Mouse (Mus musculus) embryonic fibroblast, embryonic 13.5 days (primary cell): ENCODE data around the gene Stk17b. TPM values are rescaled to one million over a fixed set of nuclear protein-coding genes. Genes with fewer than 3 reads are reported as not detected.
A peak's percentile ranks its signal among the peaks of the same experiment; 100 is the strongest.

ENCODE experiments used
- H3K27ac ChIP-seq: 2 replicates; pipeline ENCODE4 v1.5.1; 2012; ENCODE audit warnings: low read length, control low read depth, inconsistent platforms; ENCODE audit not compliant: insufficient read depth
- H3K4me1 ChIP-seq: 2 replicates; pipeline ENCODE4 v1.6.1; 2011; ENCODE audit warnings: low read length; ENCODE audit not compliant: control insufficient read depth, insufficient read depth
- H3K4me3 ChIP-seq: 2 replicates; pipeline ENCODE4 v1.5.1; 2011; ENCODE audit warnings: mild to moderate bottlenecking, control low read depth, low read length; ENCODE audit not compliant: insufficient read depth
- CTCF ChIP-seq: IDR thresholded peaks from 2 replicates; pipeline ENCODE4 v1.5.1; 2011; ENCODE audit warnings: mild to moderate bottlenecking, control low read depth, low read length, moderate library complexity, borderline replicate concordance; ENCODE audit not compliant: insufficient read depth
- POLR2A ChIP-seq: IDR thresholded peaks from 2 replicates; pipeline ENCODE4 v1.6.1; 2011; ENCODE audit warnings: low read depth, mild to moderate bottlenecking, control low read depth, low read length, moderate library complexity
- polyA plus RNA-seq: library from polyadenylated mRNA; stranded (reverse); fragments of >200 nt; gene quantifications from 2 replicates; pipeline ENCODE4 v1.2.4, GENCODE M21; 2011; ENCODE audit warnings: low read depth; ENCODE audit not compliant: missing spikeins, insufficient read length

Gene Stk17b
- polyA plus RNA-seq, result 38.6 and 52.9 TPM in 2 replicates

- TF ChIP-seq CTCF, result no peak
- TF ChIP-seq POLR2A, result peak; percentile 99
- H3K27ac ChIP-seq, result peak within 1 kb of the TSS; percentile 69
- peak within 1 kb of the TSS; percentile 80 for H3K4me3 ChIP-seq
- peaks cover 2% of the 10 kb centered on the region; the same call in 1 of the 2 replicates for H3K4me1 ChIP-seq
Observed at GRCm38 (mm10) chr1:53784721-53785418, at the start of gene Stk17b. TSS of gene Stk17b (minus strand) at chr1:53785224.

- Histone ChIP-seq H3K4me1 (no peaks in the 10 kb centered on the region), H3K27ac (no peak overlapping the region), H3K4me3 (no peak overlapping the region)
- no peak for TF ChIP-seq POLR2A
- no peak for TF ChIP-seq CTCF
Observed at GRCm38 (mm10) chr1:53830286-53830685, 45.3 kb upstream of the Stk17b start.

GRCm38 (mm10) chr1:53829089-53829488 lies 44.1 kb upstream of the Stk17b start:
- H3K4me1 ChIP-seq, result no peaks in the 10 kb centered on the region
- H3K4me3 ChIP-seq, result no peak overlapping the region
- no peak overlapping the region for H3K27ac ChIP-seq
- no peak for TF ChIP-seq POLR2A
- no peak for TF ChIP-seq CTCF

DNA sequence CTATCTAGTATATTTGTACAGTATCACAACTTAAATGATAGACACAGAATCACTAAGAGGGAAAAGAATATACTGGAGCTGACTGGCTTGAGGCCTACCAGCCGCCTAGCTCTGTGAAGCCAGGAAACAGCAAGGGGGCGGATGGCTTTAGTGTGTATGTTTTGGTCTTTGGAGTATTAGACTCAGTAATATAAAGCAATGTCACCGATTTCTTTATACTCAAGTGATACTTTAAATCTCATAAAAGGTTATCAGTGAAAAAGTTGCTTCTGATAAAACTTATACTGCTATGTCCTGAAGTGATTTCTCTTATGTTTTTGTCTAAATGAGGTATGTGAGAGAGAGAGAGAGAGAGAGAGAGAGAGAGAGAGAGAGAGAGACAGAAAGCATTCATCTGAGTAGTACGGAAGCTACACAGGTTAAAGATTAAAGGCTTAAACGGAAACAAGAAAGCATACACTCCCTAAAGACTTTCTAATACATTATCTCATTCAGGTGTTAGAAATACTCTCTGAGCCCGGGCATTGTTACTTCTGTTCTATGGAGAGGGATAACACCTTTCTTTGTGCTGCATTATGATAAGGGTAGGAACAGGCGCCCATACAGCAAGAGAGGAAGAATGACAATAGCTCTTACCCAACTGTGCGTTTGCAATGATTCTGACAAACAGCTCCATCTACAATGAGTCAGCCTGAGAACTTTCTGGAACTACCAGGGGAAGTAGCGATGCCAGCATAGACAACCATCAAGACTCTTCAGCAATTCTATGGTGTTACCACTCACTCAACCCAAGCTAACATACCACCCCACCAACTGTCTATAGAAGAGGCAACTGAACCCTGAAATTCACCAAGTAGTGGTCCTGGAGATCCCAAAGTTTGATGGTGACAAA lies 39.7 kb upstream of the Stk17b start:
- peak overlapping the region; percentile 89; the same call in 1 of the 2 replicates for H3K27ac ChIP-seq
- H3K4me1 ChIP-seq, result 0 out of 2 replicates have a peak, but pooled peaks cover 2% of the 10 kb centered on the region
- no peak overlapping the region for H3K4me3 ChIP-seq
- TF ChIP-seq CTCF (no peak), POLR2A (no peak)

DNA sequence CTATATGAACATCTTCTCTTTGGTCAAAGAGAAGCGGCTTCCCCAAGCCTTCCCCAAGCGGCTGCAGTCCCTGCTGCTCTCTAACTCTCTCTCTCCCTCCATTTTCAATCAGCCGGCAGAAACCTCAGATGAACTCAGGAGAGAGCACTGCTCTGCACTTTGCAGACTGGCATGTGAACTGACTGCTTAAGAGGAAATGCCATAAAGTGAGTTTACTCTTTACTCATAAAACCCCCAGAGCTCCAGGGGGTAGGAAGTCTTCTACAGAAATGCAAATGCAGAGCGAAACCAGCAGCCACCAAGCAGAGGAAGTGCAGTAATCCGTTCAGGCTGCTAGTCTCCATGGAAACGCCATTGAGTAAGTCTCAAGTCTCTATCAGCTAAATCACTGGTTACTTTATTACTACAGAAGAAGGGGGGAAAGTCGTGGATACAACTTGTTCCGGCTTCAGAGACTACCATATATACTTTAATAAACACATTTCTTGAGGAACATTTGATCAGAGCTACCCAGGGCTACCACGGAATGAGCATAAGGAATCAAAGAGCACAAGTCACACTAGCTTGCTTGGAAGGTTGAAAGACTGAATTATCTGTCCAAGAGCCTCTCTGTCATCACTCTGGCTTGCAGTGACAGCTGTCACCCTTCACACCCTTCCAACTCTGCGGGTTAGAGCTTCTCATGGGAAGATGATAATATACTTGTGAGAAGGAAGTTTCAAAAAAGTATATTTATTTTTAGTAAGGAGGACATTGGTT lies 38.8 kb upstream of the Stk17b start:
- Histone ChIP-seq H3K27ac (peak overlapping the region; percentile 89), H3K4me1 (0 out of 2 replicates have a peak, but pooled peaks cover 2% of the 10 kb centered on the region), H3K4me3 (peak overlapping the region; percentile 18)
- TF ChIP-seq CTCF (no peak), POLR2A (no peak)

GRCm38 (mm10) chr1:53821983-53822382 lies 37.0 kb upstream of the Stk17b start:
- Histone ChIP-seq H3K4me3 (no peak overlapping the region), H3K4me1 (peaks cover 6% of the 10 kb centered on the region; the same call in 1 of the 2 replicates), H3K27ac (no peak overlapping the region)
- TF ChIP-seq CTCF, result no peak
- TF ChIP-seq POLR2A, result no peak

- H3K27ac ChIP-seq, result no peak overlapping the region
- H3K4me1 ChIP-seq, result peaks cover 6% of the 10 kb centered on the region; the same call in 1 of the 2 replicates
- no peak overlapping the region for H3K4me3 ChIP-seq
- TF ChIP-seq POLR2A, result no peak
- no peak for TF ChIP-seq CTCF
Observed at GRCm38 (mm10) chr1:53820041-53820632, 35.1 kb upstream of the Stk17b start.

DNA sequence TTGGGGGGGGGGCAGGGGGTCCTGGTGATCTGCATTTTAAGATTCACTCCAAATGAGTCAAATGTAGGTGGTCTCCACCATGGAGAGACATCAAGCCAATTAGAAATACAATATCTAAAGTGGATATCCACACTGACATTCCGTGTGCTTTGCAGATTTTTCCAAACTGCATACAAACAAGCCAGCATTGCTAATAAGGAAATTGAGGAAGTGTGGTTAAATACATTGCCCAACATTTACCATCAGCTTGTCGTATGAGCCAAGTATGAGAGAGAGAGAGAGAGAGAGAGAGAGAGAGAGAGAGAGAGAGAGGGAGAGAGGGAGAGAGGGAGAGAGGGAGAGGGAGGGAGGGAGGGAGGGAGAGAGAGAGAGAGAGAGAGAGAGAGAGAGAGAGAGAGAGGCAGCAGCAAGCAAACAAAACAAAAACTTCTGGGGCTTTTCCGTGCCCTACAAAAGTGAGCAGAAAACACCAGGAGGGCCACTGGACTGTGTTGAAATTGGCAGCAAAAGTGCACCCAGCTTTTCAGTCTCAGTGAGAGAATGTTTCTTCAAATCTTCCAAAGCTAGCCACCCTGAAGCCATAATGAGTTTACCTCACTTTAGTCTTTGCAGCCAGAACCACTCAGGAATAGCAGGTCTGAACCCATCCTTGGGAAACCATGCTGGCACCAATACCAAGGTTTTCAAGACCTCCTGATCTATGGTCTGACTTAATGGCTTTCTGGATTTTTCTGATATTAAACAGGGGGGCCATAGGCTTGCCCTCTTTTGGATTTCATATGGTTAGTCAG lies 33.2 kb upstream of the Stk17b start:
- peak overlapping the region; percentile 85 for H3K27ac ChIP-seq
- peaks cover 6% of the 10 kb centered on the region; the same call in 1 of the 2 replicates for H3K4me1 ChIP-seq
- H3K4me3 ChIP-seq, result no peak overlapping the region
- TF ChIP-seq POLR2A, result no peak

GRCm38 (mm10) chr1:53816353-53816752 lies 31.3 kb upstream of the Stk17b start:
- no peak overlapping the region for H3K4me3 ChIP-seq
- H3K27ac ChIP-seq, result no peak overlapping the region
- no peak for TF ChIP-seq POLR2A
- no peak for TF ChIP-seq CTCF
- peaks cover 6% of the 10 kb centered on the region; the same call in 1 of the 2 replicates for H3K4me1 ChIP-seq
